Mouse (Mus musculus): Measurements from ENCODE around the gene Fam210b. TPM values are rescaled to one million over a fixed set of nuclear protein-coding genes. Genes with fewer than 3 reads are reported as not detected.
"Not testable (repeated sequence)": the region's sequence is repeated elsewhere in the genome, so short reads cannot be mapped to it uniquely, and the experiment has no call there.

Gene Fam210b
- 32.2 and 33.0 TPM in 2 replicates for polyA plus RNA-seq (2014; fragmentation: Nextera tagmentation; extraction: Ambion mirVana)

GRCm38 (mm10) chr2:172345258-172345738 lies at the start of gene Fam210b:
Fam210b (plus strand) TSS chr2:172345565.
- peak within 1 kb of the TSS; percentile 73 for H3K9ac ChIP-seq (ENCODE audit: low read length)
- peak within 1 kb of the TSS; percentile 66 for H3K4me3 ChIP-seq (ENCODE audit: low read depth, low read length)
- H3K4me2 ChIP-seq = peak within 1 kb of the TSS; percentile 98
- 0% methylated on average over 35 of the region's 35 CpGs for WGBS
- ATAC-seq (ENCODE audit: low FRiP score) (peak; percentile 96), DNase-seq (ENCODE audit: low spot score, missing footprints) (peak; percentile 100)
- peaks cover 17% of the 10 kb centered on the region; the same call in 1 of the 2 replicates for H3K4me1 ChIP-seq (ENCODE audit: control insufficient read depth, insufficient read depth, low read length)
- no peaks in the 10 kb centered on the region for H3K36me3 ChIP-seq (ENCODE audit: control insufficient read depth, insufficient read depth, low read length)
- no peaks in the 10 kb centered on the region for H3K27me3 ChIP-seq (ENCODE audit: control insufficient read depth, insufficient read depth, low read length)
- no peak within 1 kb of the TSS for H3K27ac ChIP-seq (ENCODE audit: low read depth, low read length)
- H3K9me3 ChIP-seq (ENCODE audit: control insufficient read depth, low read length) = no peaks in the 10 kb centered on the region

GRCm38 (mm10) chr2:172298083-172298482 lies 47.3 kb upstream of the Fam210b start:
- Histone ChIP-seq H3K9ac (ENCODE audit: low read length) (no peak overlapping the region), H3K4me1 (ENCODE audit: control insufficient read depth, insufficient read depth, low read length) (peaks cover 10% of the 10 kb centered on the region), H3K4me2 (no peak overlapping the region), H3K4me3 (ENCODE audit: low read depth, low read length) (no peak overlapping the region), H3K36me3 (ENCODE audit: control insufficient read depth, insufficient read depth, low read length) (no peaks in the 10 kb centered on the region), H3K27ac (ENCODE audit: low read depth, low read length) (no peak overlapping the region), H3K9me3 (ENCODE audit: control insufficient read depth, low read length) (no peaks in the 10 kb centered on the region), H3K27me3 (ENCODE audit: control insufficient read depth, insufficient read depth, low read length) (no peaks in the 10 kb centered on the region)
- ATAC-seq (ENCODE audit: low FRiP score) = no peak
- WGBS = 63% methylated on average over 1 of the region's 1 CpGs
- no peak for DNase-seq (ENCODE audit: low spot score, missing footprints)

- no peaks in the 10 kb centered on the region for H3K36me3 ChIP-seq (ENCODE audit: control insufficient read depth, insufficient read depth, low read length)
- no peaks in the 10 kb centered on the region for H3K9me3 ChIP-seq (ENCODE audit: control insufficient read depth, low read length)
- no peak overlapping the region for H3K27ac ChIP-seq (ENCODE audit: low read depth, low read length)
- no peak for DNase-seq (ENCODE audit: low spot score, missing footprints)
- no peak overlapping the region for H3K9ac ChIP-seq (ENCODE audit: low read length)
- no peak overlapping the region for H3K4me3 ChIP-seq (ENCODE audit: low read depth, low read length)
- ATAC-seq (ENCODE audit: low FRiP score) = no peak
- H3K27me3 ChIP-seq (ENCODE audit: control insufficient read depth, insufficient read depth, low read length) = no peaks in the 10 kb centered on the region
- H3K4me1 ChIP-seq (ENCODE audit: control insufficient read depth, insufficient read depth, low read length) = peaks cover 10% of the 10 kb centered on the region
- 28% methylated on average over 1 of the region's 1 CpGs for WGBS
- no peak overlapping the region for H3K4me2 ChIP-seq
These were observed 46.8 kb upstream of the Fam210b start for GRCm38 (mm10) chr2:172298542-172298941.

GRCm38 (mm10) chr2:172299126-172299921 lies 46.0 kb upstream of the Fam210b start:
- H3K4me1 ChIP-seq (ENCODE audit: control insufficient read depth, insufficient read depth, low read length) = peaks cover 10% of the 10 kb centered on the region
- 0 out of 2 replicates have a peak overlapping the region, but pooled peaks have one; percentile 2 for H3K27ac ChIP-seq (ENCODE audit: low read depth, low read length)
- ATAC-seq (ENCODE audit: low FRiP score) (peak; percentile 74), DNase-seq (ENCODE audit: low spot score, missing footprints) (peak; percentile 92)
- no peaks in the 10 kb centered on the region for H3K36me3 ChIP-seq (ENCODE audit: control insufficient read depth, insufficient read depth, low read length)
- no peak overlapping the region for H3K4me3 ChIP-seq (ENCODE audit: low read depth, low read length)
- WGBS = 4% methylated on average over 14 of the region's 14 CpGs
- peak overlapping the region; percentile 44 for H3K9ac ChIP-seq (ENCODE audit: low read length)
- no peaks in the 10 kb centered on the region for H3K27me3 ChIP-seq (ENCODE audit: control insufficient read depth, insufficient read depth, low read length)
- no peaks in the 10 kb centered on the region for H3K9me3 ChIP-seq (ENCODE audit: control insufficient read depth, low read length)
- peak overlapping the region; percentile 14 for H3K4me2 ChIP-seq

- DNase-seq (ENCODE audit: low spot score, missing footprints) (no peak), ATAC-seq (ENCODE audit: low FRiP score) (no peak)
- Histone ChIP-seq H3K27ac (ENCODE audit: low read depth, low read length) (no peak overlapping the region), H3K4me3 (ENCODE audit: low read depth, low read length) (no peak overlapping the region), H3K9me3 (ENCODE audit: control insufficient read depth, low read length) (no peaks in the 10 kb centered on the region), H3K4me2 (no peak overlapping the region), H3K4me1 (ENCODE audit: control insufficient read depth, insufficient read depth, low read length) (peaks cover 10% of the 10 kb centered on the region), H3K9ac (ENCODE audit: low read length) (no peak overlapping the region), H3K36me3 (ENCODE audit: control insufficient read depth, insufficient read depth, low read length) (no peaks in the 10 kb centered on the region), H3K27me3 (ENCODE audit: control insufficient read depth, insufficient read depth, low read length) (no peaks in the 10 kb centered on the region)
- 94% methylated on average over 5 of the region's 5 CpGs for WGBS
These were observed 43.0 kb upstream of the Fam210b start for GRCm38 (mm10) chr2:172302396-172302795.

GRCm38 (mm10) chr2:172304118-172304708 lies 41.2 kb upstream of the Fam210b start:
- no peak for ATAC-seq (ENCODE audit: low FRiP score)
- H3K4me2 ChIP-seq = no peak overlapping the region
- DNase-seq (ENCODE audit: low spot score, missing footprints) = no peak
- 62% methylated on average over 8 of the region's 8 CpGs for WGBS
- H3K9ac ChIP-seq (ENCODE audit: low read length) = no peak overlapping the region
- no peaks in the 10 kb centered on the region for H3K36me3 ChIP-seq (ENCODE audit: control insufficient read depth, insufficient read depth, low read length)
- peaks cover 7% of the 10 kb centered on the region for H3K4me1 ChIP-seq (ENCODE audit: control insufficient read depth, insufficient read depth, low read length)
- H3K9me3 ChIP-seq (ENCODE audit: control insufficient read depth, low read length) = no peaks in the 10 kb centered on the region
- no peaks in the 10 kb centered on the region for H3K27me3 ChIP-seq (ENCODE audit: control insufficient read depth, insufficient read depth, low read length)
- H3K4me3 ChIP-seq (ENCODE audit: low read depth, low read length) = no peak overlapping the region
- no peak overlapping the region for H3K27ac ChIP-seq (ENCODE audit: low read depth, low read length)

- not testable (repeated sequence) for H3K27me3 ChIP-seq (ENCODE audit: control insufficient read depth, insufficient read depth, low read length); DNase-seq (ENCODE audit: low spot score, missing footprints)
- 75% methylated on average over 7 of the region's 7 CpGs for WGBS
These were observed 39.8 kb upstream of the Fam210b start for GRCm38 (mm10) chr2:172305546-172305945.

GRCm38 (mm10) chr2:172306544-172306943 lies 38.8 kb upstream of the Fam210b start:
- Histone ChIP-seq H3K4me2 (no peak overlapping the region), H3K27me3 (ENCODE audit: control insufficient read depth, insufficient read depth, low read length) (no peaks in the 10 kb centered on the region), H3K4me3 (ENCODE audit: low read depth, low read length) (no peak overlapping the region), H3K9ac (ENCODE audit: low read length) (no peak overlapping the region), H3K27ac (ENCODE audit: low read depth, low read length) (no peak overlapping the region), H3K36me3 (ENCODE audit: control insufficient read depth, insufficient read depth, low read length) (no peaks in the 10 kb centered on the region), H3K9me3 (ENCODE audit: control insufficient read depth, low read length) (no peaks in the 10 kb centered on the region), H3K4me1 (ENCODE audit: control insufficient read depth, insufficient read depth, low read length) (no peaks in the 10 kb centered on the region)
- WGBS = 88% methylated on average over 4 of the region's 4 CpGs
- DNase-seq (ENCODE audit: low spot score, missing footprints) (no peak), ATAC-seq (ENCODE audit: low FRiP score) (no peak)

More at GRCm38 (mm10) chr2:172305546-172305945, 39.8 kb upstream of the Fam210b start:
- H3K9me3 ChIP-seq (ENCODE audit: control insufficient read depth, low read length); ATAC-seq (ENCODE audit: low FRiP score); H3K4me3 ChIP-seq (ENCODE audit: low read depth, low read length); H3K4me1 ChIP-seq (ENCODE audit: control insufficient read depth, insufficient read depth, low read length); H3K4me2 ChIP-seq; H3K9ac ChIP-seq (ENCODE audit: low read length); H3K27ac ChIP-seq (ENCODE audit: low read depth, low read length); H3K36me3 ChIP-seq (ENCODE audit: control insufficient read depth, insufficient read depth, low read length): not testable (repeated sequence)

- Histone ChIP-seq H3K4me2 (no peak overlapping the region), H3K4me3 (ENCODE audit: low read depth, low read length) (no peak overlapping the region), H3K27me3 (ENCODE audit: control insufficient read depth, insufficient read depth, low read length) (no peaks in the 10 kb centered on the region), H3K36me3 (ENCODE audit: control insufficient read depth, insufficient read depth, low read length) (no peaks in the 10 kb centered on the region), H3K9ac (ENCODE audit: low read length) (no peak overlapping the region), H3K9me3 (ENCODE audit: control insufficient read depth, low read length) (no peaks in the 10 kb centered on the region), H3K27ac (ENCODE audit: low read depth, low read length) (no peak overlapping the region), H3K4me1 (ENCODE audit: control insufficient read depth, insufficient read depth, low read length) (no peaks in the 10 kb centered on the region)
- no peak for ATAC-seq (ENCODE audit: low FRiP score)
- 91% methylated on average over 9 of the region's 9 CpGs for WGBS
- DNase-seq (ENCODE audit: low spot score, missing footprints) = no peak
These were observed 33.6 kb upstream of the Fam210b start for GRCm38 (mm10) chr2:172311731-172312130.

Measured in midbrain, embryonic 11.5 days (tissue).